Mouse (Mus musculus): Measurements from ENCODE around the gene Klhl7. TPM values are rescaled to one million over a fixed set of nuclear protein-coding genes. Genes with fewer than 3 reads are reported as not detected.

Klhl7 gene
- total and polyA plus RNA-seq, 2 experiments from 2014 or later, result 123 to 149 TPM

DNA sequence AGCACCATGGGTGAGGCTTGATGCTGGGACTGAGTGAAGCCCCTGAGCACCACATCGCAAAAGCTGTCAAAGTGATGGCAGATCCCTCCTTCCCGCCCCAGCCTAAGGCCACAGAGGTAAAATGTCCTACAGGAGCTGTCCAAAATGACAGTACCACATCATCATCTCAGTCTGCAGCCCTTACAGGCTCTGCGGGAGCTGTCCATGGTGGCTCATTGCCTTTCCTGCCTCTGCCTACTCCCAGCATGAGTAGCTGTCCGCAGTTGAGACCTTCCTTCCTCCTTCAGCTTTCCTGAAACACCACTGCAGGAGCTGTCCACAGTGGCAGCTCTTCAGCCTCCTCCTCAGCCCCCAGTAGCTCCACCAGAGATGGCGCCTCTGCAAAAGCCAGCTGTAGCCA lies 9.7 kb downstream of the Klhl7 start:
- no peak for TF ChIP-seq CTCF (IDR thresholded peaks at IDR 0.05)
- H3K4me2 ChIP-seq (ENCODE audit: low read depth, low read length, poor library complexity, severe bottlenecking), result no peak overlapping the region

GRCm38 (mm10) chr5:24112116-24112903 lies 11.9 kb downstream of the Klhl7 start:
- H3K27me3 ChIP-seq (ENCODE audit: insufficient read depth, low read length), result no peaks in the 10 kb centered on the region
- H3K36me3 ChIP-seq (ENCODE audit: insufficient read depth, low read length), result 0 out of 2 replicates have a peak, but pooled peaks cover 2% of the 10 kb centered on the region
- no peak for TF ChIP-seq CTCF (IDR thresholded peaks at IDR 0.05)
- H3K9me3 ChIP-seq (ENCODE audit: low read length), result no peaks in the 10 kb centered on the region
- 86% methylated on average over 12 of the region's 12 CpGs for WGBS
- H3K27ac ChIP-seq (ENCODE audit: low read depth, low read length), result no peak overlapping the region
- no peak overlapping the region for H3K9ac ChIP-seq (replicated peaks; ENCODE audit: low read length, poor library complexity, severe bottlenecking)
- ATAC-seq (ENCODE audit: low FRiP score), result no peak
- no peak overlapping the region for H3K4me3 ChIP-seq (ENCODE audit: low read depth, low read length)
- no peaks in the 10 kb centered on the region for H3K4me1 ChIP-seq (ENCODE audit: insufficient read depth, low read length)
- no peak for DNase-seq (ENCODE audit: low spot score)
- no peak overlapping the region for H3K4me2 ChIP-seq (ENCODE audit: low read depth, low read length, poor library complexity, severe bottlenecking)

More for the DNA sequence above, 9.7 kb downstream of the Klhl7 start:
- H3K9me3 ChIP-seq (ENCODE audit: low read length), result no peaks in the 10 kb centered on the region
- no peak overlapping the region for H3K4me3 ChIP-seq (ENCODE audit: low read depth, low read length)
- H3K36me3 ChIP-seq (ENCODE audit: insufficient read depth, low read length), result 0 out of 2 replicates have a peak, but pooled peaks cover 2% of the 10 kb centered on the region
- H3K27ac ChIP-seq (ENCODE audit: low read depth, low read length), result no peak overlapping the region
- H3K4me1 ChIP-seq (ENCODE audit: insufficient read depth, low read length), result no peaks in the 10 kb centered on the region
- ATAC-seq (ENCODE audit: low FRiP score), result no peak
- WGBS, result 93% methylated on average over 5 of the region's 5 CpGs
- no peak for DNase-seq (ENCODE audit: low spot score)
- no peaks in the 10 kb centered on the region for H3K27me3 ChIP-seq (ENCODE audit: insufficient read depth, low read length)
- H3K9ac ChIP-seq (replicated peaks; ENCODE audit: low read length, poor library complexity, severe bottlenecking), result no peak overlapping the region

DNA sequence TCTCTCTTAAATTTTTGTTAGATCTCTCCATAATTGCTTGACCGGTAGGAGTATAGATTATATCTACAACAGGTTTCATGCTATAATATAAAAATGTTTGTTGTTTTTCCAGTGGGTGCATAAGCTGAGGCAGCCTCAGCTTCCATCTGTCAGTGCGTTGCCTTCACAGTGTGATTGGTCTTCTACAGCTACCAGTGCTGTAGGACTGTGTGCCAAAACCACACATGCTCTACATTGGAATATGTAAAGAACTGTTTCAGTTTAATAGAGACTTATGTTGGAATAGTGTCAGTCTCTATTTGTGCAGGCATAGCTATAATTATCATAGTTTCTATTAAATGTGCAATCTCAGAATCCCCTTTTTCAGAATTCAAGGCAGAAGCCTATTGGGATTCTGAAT lies 21.8 kb downstream of the Klhl7 start:
- Histone ChIP-seq H3K36me3 (ENCODE audit: insufficient read depth, low read length) (no peaks in the 10 kb centered on the region), H3K9me3 (ENCODE audit: low read length) (no peaks in the 10 kb centered on the region), H3K4me2 (ENCODE audit: low read depth, low read length, poor library complexity, severe bottlenecking) (no peak overlapping the region), H3K27me3 (ENCODE audit: insufficient read depth, low read length) (no peaks in the 10 kb centered on the region), H3K9ac (replicated peaks; ENCODE audit: low read length, poor library complexity, severe bottlenecking) (no peak overlapping the region), H3K27ac (ENCODE audit: low read depth, low read length) (no peak overlapping the region), H3K4me3 (ENCODE audit: low read depth, low read length) (no peak overlapping the region), H3K4me1 (ENCODE audit: insufficient read depth, low read length) (no peaks in the 10 kb centered on the region)
- WGBS, result 94% methylated on average over 2 of the region's 2 CpGs
- no peak for TF ChIP-seq CTCF (IDR thresholded peaks at IDR 0.05)
- DNase-seq (ENCODE audit: low spot score) (no peak), ATAC-seq (ENCODE audit: low FRiP score) (no peak)

DNA sequence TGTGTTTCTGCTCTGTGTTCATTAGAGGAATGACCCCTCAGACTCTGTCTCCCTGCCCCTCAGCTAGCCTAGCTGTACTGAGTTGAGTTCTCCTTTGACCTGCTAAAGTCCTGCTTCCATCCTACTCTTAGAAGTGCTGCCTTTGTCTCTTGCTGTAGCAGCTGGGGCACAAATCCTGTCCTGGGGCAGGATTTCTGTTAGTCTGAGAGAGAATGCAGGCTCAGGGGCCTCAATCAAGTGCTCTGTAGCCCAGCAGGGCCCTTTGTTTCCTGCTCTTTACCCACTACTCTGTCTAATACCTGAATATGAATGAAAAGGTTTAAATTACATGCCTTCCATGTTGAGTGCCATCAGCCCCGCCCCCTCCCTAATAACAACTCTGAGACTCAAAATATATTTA lies 23.8 kb downstream of the Klhl7 start:
- no peaks in the 10 kb centered on the region for H3K27me3 ChIP-seq (ENCODE audit: insufficient read depth, low read length)
- TF ChIP-seq CTCF (IDR thresholded peaks at IDR 0.05), result no peak
- no peak overlapping the region for H3K27ac ChIP-seq (ENCODE audit: low read depth, low read length)
- no peak overlapping the region for H3K4me2 ChIP-seq (ENCODE audit: low read depth, low read length, poor library complexity, severe bottlenecking)
- ATAC-seq (ENCODE audit: low FRiP score), result no peak
- H3K9me3 ChIP-seq (ENCODE audit: low read length), result no peaks in the 10 kb centered on the region
- no peak for DNase-seq (ENCODE audit: low spot score)
- no peak overlapping the region for H3K4me3 ChIP-seq (ENCODE audit: low read depth, low read length)
- H3K4me1 ChIP-seq (ENCODE audit: insufficient read depth, low read length), result no peaks in the 10 kb centered on the region
- 32% methylated on average over 1 of the region's 1 CpGs for WGBS
- H3K36me3 ChIP-seq (ENCODE audit: insufficient read depth, low read length), result peaks cover 6% of the 10 kb centered on the region; the same call in 1 of the 2 replicates
- H3K9ac ChIP-seq (replicated peaks; ENCODE audit: low read length, poor library complexity, severe bottlenecking), result no peak overlapping the region

- Histone ChIP-seq H3K4me3 (ENCODE audit: low read depth, low read length) (no peak overlapping the region), H3K36me3 (ENCODE audit: insufficient read depth, low read length) (peaks cover 6% of the 10 kb centered on the region; the same call in 1 of the 2 replicates), H3K27me3 (ENCODE audit: insufficient read depth, low read length) (no peaks in the 10 kb centered on the region), H3K27ac (ENCODE audit: low read depth, low read length) (no peak overlapping the region), H3K4me1 (ENCODE audit: insufficient read depth, low read length) (no peaks in the 10 kb centered on the region), H3K9ac (replicated peaks; ENCODE audit: low read length, poor library complexity, severe bottlenecking) (no peak overlapping the region), H3K9me3 (ENCODE audit: low read length) (no peaks in the 10 kb centered on the region), H3K4me2 (ENCODE audit: low read depth, low read length, poor library complexity, severe bottlenecking) (no peak overlapping the region)
- ATAC-seq (ENCODE audit: low FRiP score), result no peak
- WGBS, result 29% methylated on average over 3 of the region's 3 CpGs
- TF ChIP-seq CTCF (IDR thresholded peaks at IDR 0.05), result no peak
- no peak for DNase-seq (ENCODE audit: low spot score)
Measured at GRCm38 (mm10) chr5:24124579-24125276, 24.3 kb downstream of the Klhl7 start.

Measured in midbrain, postnatal 0 days (tissue).